Mouse (Mus musculus) limb, embryonic 12.5 days (tissue): Measurements from ENCODE around the gene Tnfrsf11a. TPM values are rescaled to one million over a fixed set of nuclear protein-coding genes. Genes with fewer than 3 reads are reported as not detected.
A peak's percentile ranks its signal among the peaks of the same experiment; 100 is the strongest.
"Not testable (repeated sequence)": the region's sequence is repeated elsewhere in the genome, so short reads cannot be mapped to it uniquely, and the experiment has no call there.

ENCODE experiments used
- ATAC-seq: fragments of 200-750 bp; cut with Nextera tagmentation; 2 replicates; pipeline ENCODE4 v1.8.0; 2017; ENCODE audit warnings: low read depth, moderate TSS enrichment; ENCODE audit not compliant: insufficient number of reproducible peaks, insufficient read depth, low FRiP score, low TSS enrichment
- H3K27ac ChIP-seq: fragments of 300-500 bp; sonication (generic); 2 replicates; pipeline ENCODE4 v1.5.1; 2016; ENCODE audit warnings: mild to moderate bottlenecking, moderate library complexity
- H3K27me3 ChIP-seq: fragments of 300-500 bp; sonication (generic); 2 replicates; pipeline ENCODE4 v1.6.1; 2016; ENCODE audit warnings: mild to moderate bottlenecking, moderate library complexity
- H3K36me3 ChIP-seq: fragments of 300-500 bp; sonication (generic); 2 replicates; pipeline ENCODE4 v1.6.1; 2016; ENCODE audit warnings: mild to moderate bottlenecking, moderate library complexity
- H3K4me1 ChIP-seq: fragments of 300-500 bp; sonication (generic); replicated peaks from 2 replicates; pipeline ENCODE4 v1.6.1; 2016
- H3K4me2 ChIP-seq: fragments of 300-500 bp; sonication (generic); 2 replicates; pipeline ENCODE4 v1.6.1; 2016; ENCODE audit warnings: mild to moderate bottlenecking, moderate library complexity
- H3K4me3 ChIP-seq: fragments of 300-500 bp; sonication (generic); replicated peaks from 2 replicates; pipeline ENCODE4 v1.5.1; 2016; ENCODE audit warnings: mild to moderate bottlenecking
- H3K9ac ChIP-seq: fragments of 300-500 bp; sonication (generic); replicated peaks from 2 replicates; pipeline ENCODE4 v1.6.1; 2016; ENCODE audit warnings: mild to moderate bottlenecking, moderate library complexity
- H3K9me3 ChIP-seq: fragments of 300-500 bp; sonication (generic); 2 replicates; pipeline ENCODE4 v1.6.1; 2016; ENCODE audit warnings: mild to moderate bottlenecking, moderate library complexity
- WGBS: fragments of 180-500 bp; shearing (Covaris S2); methylation state at CpG from one replicate; pipeline ENCODE4 v1.1.7; 2016; 5-methylcytosine and 5-hydroxymethylcytosine counted together
- polyA plus RNA-seq: library from polyadenylated mRNA; unstranded; fragments of >200 nt; fragmentation: Nextera tagmentation; extraction: Ambion mirVana; gene quantifications from 2 replicates; pipeline ENCODE4 v1.2.1, GENCODE M21; 2016

Tnfrsf11a gene
- polyA plus RNA-seq, 1 experiment from 2014 or later: 0.44 TPM

- 88% methylated on average over 3 of the region's 3 CpGs for WGBS
- no peak for ATAC-seq
- no peak overlapping the region for H3K4me2 ChIP-seq
Observed at GRCm38 (mm10) chr1:105759422-105760165, 20.9 kb upstream of the Tnfrsf11a start.

GRCm38 (mm10) chr1:105765586-105765985, 14.9 kb upstream of the Tnfrsf11a start:
- Histone ChIP-seq H3K27ac (no peak overlapping the region), H3K9me3 (peaks cover 12% of the 10 kb centered on the region; the same call in 1 of the 2 replicates), H3K9ac (no peak overlapping the region), H3K4me2 (no peak overlapping the region), H3K4me1 (no peaks in the 10 kb centered on the region), H3K27me3 (no peaks in the 10 kb centered on the region), H3K36me3 (no peaks in the 10 kb centered on the region), H3K4me3 (no peak overlapping the region)
- ATAC-seq: no peak
- WGBS: 76% methylated on average over 8 of the region's 8 CpGs

More at GRCm38 (mm10) chr1:105759422-105760165, 20.9 kb upstream of the Tnfrsf11a start:
- H3K27me3 ChIP-seq: no peaks in the 10 kb centered on the region
- H3K4me1 ChIP-seq: no peaks in the 10 kb centered on the region
- H3K9me3 ChIP-seq: peaks cover 12% of the 10 kb centered on the region; the same call in 1 of the 2 replicates
- H3K9ac ChIP-seq: no peak overlapping the region
- no peak overlapping the region for H3K27ac ChIP-seq
- no peak overlapping the region for H3K4me3 ChIP-seq
- no peaks in the 10 kb centered on the region for H3K36me3 ChIP-seq

- H3K4me3 ChIP-seq, H3K4me1 ChIP-seq, H3K27me3 ChIP-seq, H3K36me3 ChIP-seq, H3K4me2 ChIP-seq, H3K27ac ChIP-seq, H3K9ac ChIP-seq, ATAC-seq: not testable (repeated sequence)
- peaks cover 12% of the 10 kb centered on the region; the same call in 1 of the 2 replicates for H3K9me3 ChIP-seq
- 67% methylated on average over 9 of the region's 9 CpGs for WGBS
Observed at GRCm38 (mm10) chr1:105766099-105766498, 14.4 kb upstream of the Tnfrsf11a start.

- Histone ChIP-seq H3K4me3 (no peak overlapping the region), H3K4me1 (no peaks in the 10 kb centered on the region), H3K9me3 (0 out of 2 replicates have a peak, but pooled peaks cover under 1% of the 10 kb centered on the region), H3K27ac (no peak overlapping the region), H3K4me2 (no peak overlapping the region), H3K36me3 (no peaks in the 10 kb centered on the region), H3K27me3 (no peaks in the 10 kb centered on the region), H3K9ac (no peak overlapping the region)
- 89% methylated on average over 2 of the region's 2 CpGs for WGBS
- no peak for ATAC-seq
Observed at GRCm38 (mm10) chr1:105768397-105768796, 12.1 kb upstream of the Tnfrsf11a start.

- H3K4me2 ChIP-seq: no peak overlapping the region
- no peaks in the 10 kb centered on the region for H3K27me3 ChIP-seq
- H3K36me3 ChIP-seq: no peaks in the 10 kb centered on the region
- WGBS: 87% methylated on average over 2 of the region's 2 CpGs
- H3K4me3 ChIP-seq: no peak overlapping the region
- H3K9me3 ChIP-seq: no peaks in the 10 kb centered on the region
- ATAC-seq: no peak
- H3K27ac ChIP-seq: no peak overlapping the region
- H3K4me1 ChIP-seq: no peaks in the 10 kb centered on the region
- no peak overlapping the region for H3K9ac ChIP-seq
Observed at GRCm38 (mm10) chr1:105770685-105771084, 9.8 kb upstream of the Tnfrsf11a start.

GRCm38 (mm10) chr1:105776426-105776825, 4.1 kb upstream of the Tnfrsf11a start:
- H3K9me3 ChIP-seq: no peaks in the 10 kb centered on the region
- no peak overlapping the region for H3K4me2 ChIP-seq
- ATAC-seq: no peak
- H3K9ac ChIP-seq: no peak overlapping the region
- 0 out of 2 replicates have a peak, but pooled peaks cover 3% of the 10 kb centered on the region for H3K4me1 ChIP-seq
- H3K4me3 ChIP-seq: no peak overlapping the region
- peaks cover 35% of the 10 kb centered on the region for H3K27me3 ChIP-seq
- no peaks in the 10 kb centered on the region for H3K36me3 ChIP-seq
- H3K27ac ChIP-seq: no peak overlapping the region
- 92% methylated on average over 4 of the region's 4 CpGs for WGBS

GRCm38 (mm10) chr1:105780079-105780456, 450 bp upstream of the Tnfrsf11a start:
- WGBS: 34% methylated on average over 12 of the region's 12 CpGs
- Histone ChIP-seq H3K27me3 (peaks cover 56% of the 10 kb centered on the region), H3K4me2 (peak overlapping the region; percentile 94), H3K4me1 (peaks cover 9% of the 10 kb centered on the region; the same call in 1 of the 2 replicates), H3K27ac (no peak overlapping the region), H3K4me3 (peak overlapping the region; percentile 58), H3K36me3 (no peaks in the 10 kb centered on the region), H3K9ac (no peak overlapping the region), H3K9me3 (no peaks in the 10 kb centered on the region)
- peak; percentile 60 for ATAC-seq

GRCm38 (mm10) chr1:105781391-105782146, 1.1 kb downstream of the Tnfrsf11a start:
- Histone ChIP-seq H3K27me3 (peaks cover 56% of the 10 kb centered on the region), H3K9ac (no peak overlapping the region), H3K9me3 (no peaks in the 10 kb centered on the region), H3K27ac (no peak overlapping the region), H3K4me3 (peak overlapping the region; percentile 58), H3K4me2 (peak overlapping the region; percentile 94; the same call in 1 of the 2 replicates), H3K36me3 (no peaks in the 10 kb centered on the region), H3K4me1 (peaks cover 12% of the 10 kb centered on the region; the same call in 1 of the 2 replicates)
- 32% methylated on average over 12 of the region's 12 CpGs for WGBS
- ATAC-seq: no peak

- no peak overlapping the region for H3K4me3 ChIP-seq
- 30% methylated on average over 5 of the region's 5 CpGs for WGBS
- H3K36me3 ChIP-seq: no peaks in the 10 kb centered on the region
- no peak overlapping the region for H3K4me2 ChIP-seq
- no peak overlapping the region for H3K9ac ChIP-seq
- peaks cover 39% of the 10 kb centered on the region for H3K27me3 ChIP-seq
- H3K4me1 ChIP-seq: peaks cover 12% of the 10 kb centered on the region; the same call in 1 of the 2 replicates
- H3K27ac ChIP-seq: no peak overlapping the region
- ATAC-seq: no peak
- no peaks in the 10 kb centered on the region for H3K9me3 ChIP-seq
Observed at GRCm38 (mm10) chr1:105784257-105785016, 3.9 kb downstream of the Tnfrsf11a start.

GRCm38 (mm10) chr1:105785146-105785545, 4.6 kb downstream of the Tnfrsf11a start:
- H3K4me3 ChIP-seq: no peak overlapping the region
- H3K4me2 ChIP-seq: no peak overlapping the region
- no peak for ATAC-seq
- WGBS: 55% methylated on average over 4 of the region's 4 CpGs
- H3K9me3 ChIP-seq: no peaks in the 10 kb centered on the region
- peaks cover 12% of the 10 kb centered on the region; the same call in 1 of the 2 replicates for H3K4me1 ChIP-seq
- H3K9ac ChIP-seq: no peak overlapping the region
- no peaks in the 10 kb centered on the region for H3K36me3 ChIP-seq
- no peak overlapping the region for H3K27ac ChIP-seq
- H3K27me3 ChIP-seq: peaks cover 33% of the 10 kb centered on the region
